Comparison of ENCODE assay signal across 8 mouse cellular contexts in the genomic region with DNA sequence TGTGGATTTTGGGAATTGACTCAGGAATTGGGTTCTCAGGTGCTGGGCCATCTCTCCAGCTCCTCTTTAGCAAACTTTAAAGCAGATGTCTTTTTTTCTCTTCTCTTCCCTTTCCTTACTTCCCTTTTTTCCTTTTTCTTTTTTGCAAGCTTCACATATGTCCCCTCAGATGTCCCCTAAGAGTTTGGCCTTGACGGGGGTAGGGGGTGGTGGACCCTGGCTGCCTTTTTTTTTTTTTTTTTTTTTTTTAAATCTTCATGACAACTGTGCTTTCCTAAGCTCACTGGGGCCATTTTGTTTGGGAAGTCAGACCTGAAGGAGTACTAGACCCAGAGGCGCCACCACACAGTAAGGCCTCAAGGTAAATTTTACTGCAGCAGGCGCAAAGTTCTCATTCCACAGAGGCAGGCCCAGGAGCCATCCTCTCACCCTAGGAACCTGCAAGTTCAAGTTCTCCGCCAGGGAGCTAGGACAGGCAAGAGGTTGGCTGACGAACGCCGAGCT. TPM values are rescaled to one million over a fixed set of nuclear protein-coding genes. Genes with fewer than 3 reads are reported as not detected.
DNase-seq lines count a peak whose midpoint lies in the region; ATAC-seq and TF ChIP-seq lines count a peak whose summit lies in the region.

No protein-coding gene starts in this region.

- TF ChIP-seq POLR2A in cortical plate, adult 2 months (IDR thresholded peaks at IDR 0.05; ENCODE audit: extremely low read depth, insufficient read depth, low read length) = no peak

- no peaks in the 10 kb centered on the region for H3K36me3 ChIP-seq in kidney, embryonic 16.5 days (ENCODE audit: insufficient read depth, low read length)
- H3K36me3 ChIP-seq in hindbrain, embryonic 14.5 days (replicated peaks; ENCODE audit: control insufficient read depth, insufficient read depth) = no peaks in the 10 kb centered on the region
- H3K36me3 ChIP-seq in midbrain, embryonic 15.5 days (replicated peaks) = no peaks in the 10 kb centered on the region

- peak overlapping the region; percentile 71 for H3K4me3 ChIP-seq in kidney, embryonic 16.5 days (ENCODE audit: low read length)
- H3K4me3 ChIP-seq in cortical plate, adult 2 months (ENCODE audit: insufficient read depth, low read length) = peak overlapping the region; percentile 90
- H3K4me3 ChIP-seq in hindbrain, embryonic 14.5 days (replicated peaks; ENCODE audit: low read length) = peak overlapping the region; percentile 93
- H3K4me3 ChIP-seq in midbrain, embryonic 15.5 days = peak overlapping the region; percentile 80

- DNase-seq in kidney, adult 9 months = no peak
- DNase-seq in hindbrain, embryonic 14.5 days (ENCODE audit: low spot score) = peak; percentile 68
- no peak for DNase-seq in left cerebral cortex, adult 8-10 months (ENCODE audit: low spot score in 2 of 2)
- DNase-seq in adrenal gland, postnatal 25 days = no peak

- H3K9me3 ChIP-seq in kidney, embryonic 16.5 days (ENCODE audit: low read length) = no peaks in the 10 kb centered on the region
- H3K9me3 ChIP-seq in hindbrain, embryonic 14.5 days (ENCODE audit: control insufficient read depth, low read length) = no peaks in the 10 kb centered on the region
- H3K9me3 ChIP-seq in midbrain, embryonic 15.5 days = no peaks in the 10 kb centered on the region

- WGBS in kidney, embryonic 16.5 days = 0% methylated on average over 7 of the region's 7 CpGs
- 4% methylated on average over 7 of the region's 7 CpGs for WGBS in hindbrain, embryonic 14.5 days
- 0% methylated on average over 7 of the region's 7 CpGs for WGBS in midbrain, embryonic 15.5 days

- no peak for TF ChIP-seq CTCF in cortical plate, adult 2 months (IDR thresholded peaks at IDR 0.05; ENCODE audit: extremely low read depth, insufficient read depth, low read length)

- peak overlapping the region; percentile 86 for H3K4me2 ChIP-seq in kidney, embryonic 16.5 days (replicated peaks; ENCODE audit: low read depth, low read length)
- peak overlapping the region; percentile 94 for H3K4me2 ChIP-seq in hindbrain, embryonic 14.5 days (replicated peaks)
- peak overlapping the region; percentile 61 for H3K4me2 ChIP-seq in midbrain, embryonic 15.5 days

- peak overlapping the region; percentile 99 for H3K27ac ChIP-seq in kidney, embryonic 16.5 days (ENCODE audit: low read length)
- peak overlapping the region; percentile 94 for H3K27ac ChIP-seq in cortical plate, adult 2 months (ENCODE audit: insufficient read depth, low read length)
- peak overlapping the region; percentile 96 for H3K27ac ChIP-seq in hindbrain, embryonic 14.5 days
- peak overlapping the region; percentile 99 for H3K27ac ChIP-seq in midbrain, embryonic 15.5 days

- peaks cover 13% of the 10 kb centered on the region for H3K4me1 ChIP-seq in kidney, embryonic 16.5 days (ENCODE audit: insufficient read depth, low read length)
- H3K4me1 ChIP-seq in cortical plate, adult 2 months (ENCODE audit: control insufficient read depth, insufficient read depth, low read length) = no peaks in the 10 kb centered on the region
- H3K4me1 ChIP-seq in hindbrain, embryonic 14.5 days (replicated peaks; ENCODE audit: control insufficient read depth, insufficient read depth, low read length) = peaks cover 13% of the 10 kb centered on the region
- H3K4me1 ChIP-seq in midbrain, embryonic 15.5 days = peaks cover 11% of the 10 kb centered on the region

- ATAC-seq in kidney, embryonic 16.5 days (ENCODE audit: low FRiP score, low TSS enrichment) = no peak
- ATAC-seq in hindbrain, embryonic 14.5 days (ENCODE audit: low FRiP score) = no peak
- ATAC-seq in midbrain, embryonic 15.5 days (replicated peaks) = no peak
- no peak for ATAC-seq in megakaryocyte progenitor cell, adult 5-6 weeks (replicated peaks; ENCODE audit: poor library complexity)

- H3K27me3 ChIP-seq in kidney, embryonic 16.5 days (ENCODE audit: insufficient read depth, low read length) = no peaks in the 10 kb centered on the region
- no peaks in the 10 kb centered on the region for H3K27me3 ChIP-seq in hindbrain, embryonic 14.5 days (ENCODE audit: control insufficient read depth, insufficient read depth, low read length)
- H3K27me3 ChIP-seq in midbrain, embryonic 15.5 days (replicated peaks) = no peaks in the 10 kb centered on the region

- H3K9ac ChIP-seq in kidney, embryonic 16.5 days (replicated peaks; ENCODE audit: low read length) = peak overlapping the region; percentile 97
- H3K9ac ChIP-seq in hindbrain, embryonic 14.5 days = peak overlapping the region; percentile 89
- H3K9ac ChIP-seq in midbrain, embryonic 15.5 days = peak overlapping the region; percentile 62

RNA-seq across cellular contexts. Expression of gene Esyt2, which starts 0.8 kb away (rescaled TPM):
- 17.2 and 17.5 TPM in 2 replicates for polyA plus RNA-seq in kidney, embryonic 16.5 days (2015; fragmentation: Nextera tagmentation; extraction: Ambion mirVana)
- polyA plus RNA-seq in cortical plate, adult 2 months (2012; rRNA removed) = 15.8 and 17.2 TPM in 2 replicates
- polyA plus RNA-seq in hindbrain, embryonic 14.5 days (2014; fragmentation: Nextera tagmentation; extraction: Ambion mirVana) = 17.2 and 19.1 TPM in 2 replicates
- polyA plus RNA-seq in midbrain, embryonic 15.5 days (2015; fragmentation: Nextera tagmentation; extraction: Ambion mirVana) = 11.4 and 12.1 TPM in 2 replicates
- 10 to 100 TPM; 57.4 to 67.5 (median 61.3) TPM for total RNA-seq in left cerebral cortex, adult 8-10 months (2022)
- 60.9 and 71.7 TPM in 2 replicates for total RNA-seq in adrenal gland, postnatal 25 days (2021)
- total RNA-seq in megakaryocyte progenitor cell, adult 5-6 weeks (2015) = 37.6 and 41.7 TPM in 2 replicates
- total RNA-seq in megakaryocyte progenitor cell, adult 5-6 weeks (2017) = 31.6 and 47.6 TPM in 2 replicates

RNA-seq across cellular contexts. Expression of gene Gm11027, which starts 5.0 kb away (rescaled TPM):
- not detected in 2 replicates for polyA plus RNA-seq in kidney, embryonic 16.5 days (2015; fragmentation: Nextera tagmentation; extraction: Ambion mirVana)
- polyA plus RNA-seq in cortical plate, adult 2 months (2012; rRNA removed) = not detected in 2 replicates
- not detected in 2 replicates for polyA plus RNA-seq in hindbrain, embryonic 14.5 days (2014; fragmentation: Nextera tagmentation; extraction: Ambion mirVana)
- not detected in 2 replicates for polyA plus RNA-seq in midbrain, embryonic 15.5 days (2015; fragmentation: Nextera tagmentation; extraction: Ambion mirVana)
- not detected for total RNA-seq in left cerebral cortex, adult 8-10 months (2022)
- total RNA-seq in adrenal gland, postnatal 25 days (2021) = not detected in 2 replicates
- total RNA-seq in megakaryocyte progenitor cell, adult 5-6 weeks (2015) = not detected in 2 replicates
- total RNA-seq in megakaryocyte progenitor cell, adult 5-6 weeks (2017) = not detected in 2 replicates

RNA-seq across cellular contexts. Expression of gene Wdr60, which starts 17.4 kb away (rescaled TPM):
- 16.5 and 25.8 TPM in 2 replicates for polyA plus RNA-seq in kidney, embryonic 16.5 days (2015; fragmentation: Nextera tagmentation; extraction: Ambion mirVana)
- polyA plus RNA-seq in cortical plate, adult 2 months (2012; rRNA removed) = 18.5 and 24.4 TPM in 2 replicates
- polyA plus RNA-seq in hindbrain, embryonic 14.5 days (2014; fragmentation: Nextera tagmentation; extraction: Ambion mirVana) = 17.9 and 18.3 TPM in 2 replicates
- 22.6 and 24.5 TPM in 2 replicates for polyA plus RNA-seq in midbrain, embryonic 15.5 days (2015; fragmentation: Nextera tagmentation; extraction: Ambion mirVana)
- 10 to 100 TPM; 14.2 to 22.9 (median 17.9) TPM for total RNA-seq in left cerebral cortex, adult 8-10 months (2022)
- 11.4 and 14.1 TPM in 2 replicates for total RNA-seq in adrenal gland, postnatal 25 days (2021)
- total RNA-seq in megakaryocyte progenitor cell, adult 5-6 weeks (2015) = 3.3 and 16.3 TPM in 2 replicates
- 5.1 and 8.4 TPM in 2 replicates for total RNA-seq in megakaryocyte progenitor cell, adult 5-6 weeks (2017)
